Mouse (Mus musculus): ENCODE measurements at regions not wholly inside any gene's neighbourhood (a gene's known extent, or its start where the extent isn't known, plus 50 kb on each side); places are given as distances from the start of the nearest gene placed in this dataset.

GRCm38 (mm10) chr4:81492811-81493210, 50.2 kb upstream of the Mpdz start:
- no peak for DNase-seq

Measured in lung, postnatal 10 days (tissue).